Mouse (Mus musculus) kidney, postnatal 4 days (tissue): ENCODE measurements around the gene Pde6g.
"Not testable (repeated sequence)": the region's sequence is repeated elsewhere in the genome, so short reads cannot be mapped to it uniquely, and the experiment has no call there.

ENCODE experiments used
- DNase-seq, 2 experiments: peaks; one replicate each; pipeline ENCODE4 v3.0.0; 2021; ENCODE audit warnings: mixed read lengths in 2 of 2

The Pde6g gene

GRCm38 (mm10) chr11:120422651-120423568 is 30.4 kb downstream of the Pde6g start:
- DNase-seq = peak; percentile 12 to 42

GRCm38 (mm10) chr11:120418592-120418991 is 34.7 kb downstream of the Pde6g start:
- no peak for DNase-seq

- no peak for DNase-seq
Measured at GRCm38 (mm10) chr11:120417852-120418251, 35.4 kb downstream of the Pde6g start.

GRCm38 (mm10) chr11:120413621-120414020 is 39.7 kb downstream of the Pde6g start:
- not testable (repeated sequence) for DNase-seq

- no peak for DNase-seq
Measured at GRCm38 (mm10) chr11:120406445-120406844, 46.9 kb downstream of the Pde6g start.

- no peak for DNase-seq
Measured at GRCm38 (mm10) chr11:120405867-120406266, 47.4 kb downstream of the Pde6g start.

GRCm38 (mm10) chr11:120404814-120405213 is 48.5 kb downstream of the Pde6g start:
- no peak for DNase-seq

GRCm38 (mm10) chr11:120399319-120399718 is 54.0 kb downstream of the Pde6g start:
- no peak for DNase-seq
